Mouse (Mus musculus): ENCODE measurements at regions not wholly inside any gene's neighbourhood (a gene's known extent, or its start where the extent isn't known, plus 50 kb on each side); places are given as distances from the start of the nearest gene placed in this dataset.

GRCm38 (mm10) chr12:107118364-107118763 is 370.1 kb upstream of the 3110018I06Rik start:
- DNase-seq (ENCODE audit: low read depth): no peak

GRCm38 (mm10) chr12:107119076-107119475 is 369.4 kb upstream of the 3110018I06Rik start:
- DNase-seq (ENCODE audit: low read depth): no peak

DNA sequence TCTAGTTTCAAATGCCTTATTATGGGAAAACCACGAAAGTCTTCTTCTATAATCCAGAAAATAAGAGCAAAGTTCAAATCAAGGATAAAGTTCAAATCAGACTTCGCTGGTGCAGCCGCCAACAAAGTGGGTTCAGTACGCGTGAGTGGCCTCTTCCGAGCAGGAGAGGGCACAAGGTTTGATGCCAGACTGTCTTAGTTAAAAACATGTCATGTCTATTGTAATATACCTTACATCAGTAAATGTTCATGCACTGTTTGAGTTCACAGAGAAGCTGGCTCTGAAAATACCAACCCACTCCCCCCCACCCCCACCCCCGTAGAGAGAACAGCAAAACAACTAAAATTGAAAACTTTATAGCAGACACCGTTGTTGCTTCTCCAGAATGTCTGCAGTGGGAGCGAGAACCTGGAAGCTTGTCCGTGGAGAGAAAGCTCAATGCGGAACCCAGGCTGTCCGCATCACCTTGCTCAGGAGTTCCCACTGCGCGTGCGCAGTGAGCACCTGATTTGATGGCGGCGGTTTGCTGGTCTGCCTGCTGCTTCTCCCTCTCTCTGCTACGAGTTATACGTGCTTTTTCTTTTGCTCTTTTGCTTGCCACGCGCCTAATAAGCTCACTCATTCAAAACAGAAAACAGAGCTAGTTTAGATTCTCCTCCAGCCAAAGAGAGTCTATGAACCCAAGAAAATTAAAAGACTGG is 367.8 kb upstream of the 3110018I06Rik start:
- DNase-seq (ENCODE audit: low read depth): no peak

GRCm38 (mm10) chr12:107121990-107122389 is 366.4 kb upstream of the 3110018I06Rik start:
- DNase-seq (ENCODE audit: low read depth): no peak

DNA sequence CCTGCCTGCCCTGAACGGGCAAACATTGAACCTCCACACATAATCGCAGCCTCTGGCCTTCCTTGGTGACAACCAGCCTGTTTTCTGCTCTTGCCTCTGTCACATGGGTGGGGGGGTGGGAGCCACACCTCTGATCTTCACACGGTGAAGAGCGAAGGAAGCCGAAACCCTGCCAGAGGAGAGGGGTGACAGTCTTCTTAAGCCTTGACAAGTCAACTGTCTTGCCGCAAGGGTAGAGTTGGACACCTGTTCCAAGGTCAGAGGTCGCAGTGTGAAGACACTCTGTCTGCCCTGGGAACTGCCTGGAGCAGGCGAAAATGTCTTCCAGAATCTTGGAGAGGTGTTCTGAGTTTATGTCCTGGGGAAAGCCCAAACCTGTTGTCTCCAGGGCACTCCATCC is 364.8 kb upstream of the 3110018I06Rik start:
- no peak for DNase-seq (ENCODE audit: low read depth)

DNA sequence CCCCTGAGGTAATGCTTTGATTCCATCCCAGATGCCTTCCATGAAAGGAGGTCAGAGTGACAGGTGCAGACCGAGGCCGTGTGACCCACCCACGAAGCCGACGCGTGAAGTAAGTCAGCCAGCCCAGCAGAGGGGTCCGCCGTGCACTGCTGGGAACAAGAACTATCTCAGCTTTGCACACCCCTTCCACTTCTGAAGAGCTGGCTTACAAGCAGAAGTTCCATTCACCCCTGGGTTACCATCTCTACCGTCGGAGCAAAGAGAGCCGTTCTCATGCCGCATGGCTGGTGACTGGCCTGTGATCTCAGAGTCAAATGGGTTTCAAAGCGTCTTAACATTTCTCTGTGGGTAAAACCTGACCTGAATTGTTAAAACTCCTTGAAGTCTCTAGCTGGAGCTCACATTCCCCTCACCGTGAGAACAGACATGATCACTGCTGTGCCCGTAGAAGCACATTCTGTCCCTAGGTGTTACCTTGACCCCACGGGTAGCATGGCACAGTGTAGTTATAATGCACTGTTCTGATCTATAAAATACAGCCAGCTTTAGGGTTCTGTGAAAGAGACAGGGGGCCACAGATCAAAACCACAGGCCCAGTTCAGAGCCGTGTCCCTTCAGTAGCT is 364.1 kb upstream of the 3110018I06Rik start:
- no peak for DNase-seq (ENCODE audit: low read depth)

- DNase-seq (ENCODE audit: low read depth): no peak
Measured at GRCm38 (mm10) chr12:107125201-107125600, 363.2 kb upstream of the 3110018I06Rik start.

GRCm38 (mm10) chr12:107126056-107126455 is 362.4 kb upstream of the 3110018I06Rik start:
- no peak for DNase-seq (ENCODE audit: low read depth)

DNA sequence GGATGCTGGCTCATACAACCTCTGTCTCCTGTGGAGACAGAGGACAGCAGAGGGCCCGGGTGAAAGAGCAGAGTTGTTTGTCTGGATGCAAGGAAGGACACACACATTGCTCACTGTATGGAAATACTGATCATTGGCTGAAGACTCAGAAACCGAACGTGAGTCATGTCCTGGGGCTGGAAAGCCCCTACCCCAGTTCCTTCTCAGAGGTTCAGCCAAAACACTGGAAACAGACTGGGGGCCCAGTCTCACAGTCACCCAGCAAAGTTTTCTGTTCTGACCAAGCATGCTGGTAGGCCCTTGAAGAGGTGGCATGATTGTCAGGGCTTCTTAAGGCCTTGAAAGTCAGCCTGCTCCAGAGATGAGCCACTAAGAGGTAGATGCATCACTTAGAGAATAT is 360.8 kb upstream of the 3110018I06Rik start:
- DNase-seq (ENCODE audit: low read depth): no peak

- DNase-seq (ENCODE audit: low read depth): no peak
Measured at GRCm38 (mm10) chr12:107129232-107129631, 359.2 kb upstream of the 3110018I06Rik start.

- DNase-seq (ENCODE audit: low read depth): no peak
Measured at GRCm38 (mm10) chr12:107131351-107131750, 357.1 kb upstream of the 3110018I06Rik start.

DNA sequence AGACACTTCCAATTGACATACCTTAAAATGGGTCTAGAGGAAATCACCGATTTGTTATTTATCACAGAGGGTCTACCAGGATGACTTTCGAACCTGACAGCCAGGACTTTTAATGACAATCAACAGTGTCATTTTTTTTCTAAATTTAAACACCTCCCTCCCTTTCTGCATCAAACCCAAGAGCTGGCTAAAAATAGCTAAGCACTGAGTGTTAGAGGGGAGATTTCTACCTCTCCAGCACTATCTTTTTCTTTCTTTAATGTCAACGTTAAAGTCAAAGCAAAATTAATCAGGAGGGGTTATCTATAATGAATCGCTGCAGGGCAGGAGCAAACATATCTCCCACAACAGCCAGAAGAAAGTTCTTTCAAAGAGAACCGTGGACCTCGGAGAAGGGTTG is 356.6 kb upstream of the 3110018I06Rik start:
- no peak for DNase-seq (ENCODE audit: low read depth)

DNA sequence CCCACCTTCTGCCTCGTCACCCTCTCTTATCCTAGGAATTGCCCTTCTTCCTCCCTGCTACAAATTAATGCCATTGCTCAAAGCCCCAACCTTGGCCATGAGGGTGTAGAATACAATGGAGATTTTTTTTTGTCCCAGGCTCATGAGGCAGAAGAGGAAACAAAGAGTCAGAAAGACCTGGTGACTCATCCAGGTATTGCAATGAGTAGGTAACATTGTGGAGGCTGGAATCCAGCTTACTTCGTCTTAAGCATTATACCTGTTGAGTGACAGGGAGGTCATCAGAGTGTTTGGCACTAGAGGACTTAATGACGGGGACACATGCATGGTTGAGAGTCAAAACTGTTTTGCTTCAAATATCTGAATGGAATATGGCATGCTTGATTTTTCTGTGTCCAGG is 355.9 kb upstream of the 3110018I06Rik start:
- DNase-seq (ENCODE audit: low read depth): no peak

GRCm38 (mm10) chr12:107134353-107134752 is 354.1 kb upstream of the 3110018I06Rik start:
- no peak for DNase-seq (ENCODE audit: low read depth)

DNA sequence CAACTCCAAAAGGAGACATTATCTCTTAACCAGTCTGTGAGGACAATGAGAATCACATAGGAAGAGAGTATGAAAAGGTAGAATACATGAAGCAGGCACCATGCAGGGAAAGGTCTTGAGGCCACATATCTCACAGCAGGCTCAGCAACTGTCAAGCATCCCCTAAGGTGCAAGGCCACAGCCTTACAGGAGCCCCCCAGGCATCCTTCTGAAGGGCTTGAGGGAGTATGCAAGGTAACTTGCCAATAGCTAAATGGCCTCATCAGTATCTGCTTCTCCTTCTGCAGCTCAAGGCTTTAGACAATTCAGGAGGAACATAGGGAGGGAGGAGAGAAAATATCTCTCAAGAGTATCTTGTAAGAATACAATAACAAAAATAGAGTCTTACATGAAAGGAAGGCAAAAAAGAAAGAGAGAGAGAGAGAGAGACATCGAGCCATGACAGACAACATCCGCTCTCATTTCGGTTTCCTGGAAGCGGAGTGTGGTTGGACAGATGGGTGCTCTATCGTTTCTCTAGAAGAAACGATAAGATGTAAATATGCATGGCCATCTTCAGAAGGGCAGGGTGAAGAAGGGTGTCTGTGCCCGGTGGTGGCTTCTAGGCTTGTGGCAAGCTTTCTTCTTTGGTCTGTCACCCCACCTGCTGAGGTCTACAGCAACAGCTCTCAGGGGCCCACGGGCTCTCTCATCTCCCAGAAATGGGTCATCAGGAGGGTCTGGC is 349.6 kb upstream of the 3110018I06Rik start:
- DNase-seq (ENCODE audit: low read depth): no peak

- no peak for DNase-seq (ENCODE audit: low read depth)
Measured at GRCm38 (mm10) chr12:107140957-107141595, 347.4 kb upstream of the 3110018I06Rik start.

DNA sequence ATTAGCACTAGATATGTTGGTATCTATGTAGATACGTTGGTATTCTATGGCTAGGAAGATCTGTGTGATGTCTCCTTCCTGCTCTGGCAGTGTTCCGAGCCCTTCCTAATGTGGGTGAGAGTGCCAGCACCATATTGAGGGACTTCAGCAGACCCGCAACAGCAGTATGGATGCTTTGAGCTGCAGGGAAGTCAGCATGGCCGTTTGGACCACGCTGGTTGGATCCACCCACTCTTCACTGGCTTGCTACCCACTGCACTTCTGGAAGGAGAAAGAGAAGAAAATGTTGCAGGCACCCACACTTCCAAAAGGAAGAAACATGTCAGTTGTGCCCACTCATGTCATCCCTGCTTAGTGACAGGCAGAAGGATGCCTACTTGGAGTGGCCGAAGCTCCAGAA is 346.2 kb upstream of the 3110018I06Rik start:
- DNase-seq (ENCODE audit: low read depth): no peak

GRCm38 (mm10) chr12:107146608-107147121 is 341.8 kb upstream of the 3110018I06Rik start:
- no peak for DNase-seq (ENCODE audit: low read depth)

DNA sequence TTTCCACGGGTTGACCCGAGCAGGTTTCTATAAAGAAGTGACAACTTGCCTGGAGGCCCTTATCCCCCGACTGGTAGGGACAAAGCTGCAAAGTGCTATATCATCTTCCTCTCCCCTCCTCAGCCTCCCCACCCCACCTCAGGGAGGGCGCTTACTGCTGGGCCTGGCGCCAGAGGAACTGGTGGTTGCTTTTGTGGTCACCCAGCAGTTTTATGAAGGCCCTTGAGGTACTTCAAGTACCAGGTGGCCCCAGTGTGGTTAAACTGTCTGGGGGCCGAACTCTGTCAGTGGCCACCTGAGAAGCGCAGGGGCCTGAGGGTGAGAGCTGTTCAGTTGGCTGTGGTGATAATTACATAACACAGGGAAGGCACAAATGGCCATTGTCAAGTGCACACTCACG is 340.0 kb upstream of the 3110018I06Rik start:
- no peak for DNase-seq (ENCODE audit: low read depth)

- no peak for DNase-seq (ENCODE audit: low read depth)
Measured at GRCm38 (mm10) chr12:107151089-107151488, 337.3 kb upstream of the 3110018I06Rik start.

DNA sequence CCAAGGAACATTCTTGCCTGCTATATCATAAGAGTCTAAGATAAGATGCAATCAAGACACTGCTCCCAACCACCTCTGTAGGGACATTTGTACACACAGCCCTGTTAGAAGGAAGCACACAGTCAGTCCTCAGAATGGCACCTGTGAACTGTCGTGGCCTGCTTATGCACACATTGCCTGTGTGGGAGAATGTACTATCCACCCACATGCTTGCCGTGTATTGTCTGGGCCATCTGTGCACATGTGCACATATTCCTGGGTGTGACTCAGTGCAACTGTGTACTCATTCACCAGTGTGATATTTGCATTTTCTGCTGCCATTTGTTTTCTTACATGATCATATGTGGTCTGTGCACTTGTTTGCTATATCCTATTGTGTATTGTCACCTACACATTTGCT is 333.8 kb upstream of the 3110018I06Rik start:
- no peak for DNase-seq (ENCODE audit: low read depth)

DNA sequence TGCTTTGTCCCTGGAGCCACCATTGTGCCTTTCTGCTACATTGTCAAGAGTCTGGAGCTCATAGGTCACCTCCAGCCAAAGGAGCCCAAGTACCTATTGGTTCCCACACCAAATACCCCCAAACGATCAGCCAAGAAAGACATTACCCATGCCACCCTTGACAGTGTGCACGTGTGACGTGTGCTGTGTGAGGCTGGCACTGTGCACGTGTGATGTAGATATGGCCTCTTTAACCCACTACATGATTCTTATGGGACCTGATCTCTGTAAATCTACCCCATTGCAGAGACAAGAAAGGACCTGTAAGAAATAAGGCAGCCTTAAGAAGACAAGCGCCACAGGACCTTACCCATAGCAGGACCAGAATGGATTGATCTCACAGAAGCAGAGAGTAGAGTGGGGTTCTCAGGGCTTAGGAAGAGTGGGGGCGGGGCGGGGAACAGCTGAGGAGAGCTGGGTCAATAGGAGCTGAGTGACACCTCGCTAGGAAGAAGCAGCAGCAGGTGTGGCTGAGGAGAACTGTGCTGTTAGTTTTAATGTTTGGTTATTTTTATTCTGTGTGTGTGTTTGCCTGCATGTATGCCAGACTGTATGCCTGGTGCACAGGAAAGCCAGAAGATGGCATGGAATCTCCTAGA is 331.5 kb upstream of the 3110018I06Rik start:
- DNase-seq (ENCODE audit: low read depth): no peak
